Mouse (Mus musculus) kidney, embryonic 14.5 days (tissue): Measurements from ENCODE around the gene Cct7. TPM values are rescaled to one million over a fixed set of nuclear protein-coding genes. Genes with fewer than 3 reads are reported as not detected.

Source experiments
- ATAC-seq: fragments of 200-750 bp; cut with Nextera tagmentation; 2 replicates; pipeline ENCODE4 v1.8.0; 2017; ENCODE audit warnings: moderate number of reproducible peaks, mild to moderate bottlenecking, moderate TSS enrichment, moderate library complexity; ENCODE audit not compliant: low FRiP score, low TSS enrichment
- H3K27ac ChIP-seq: fragments of 300-500 bp; sonication (generic); 2 replicates; pipeline ENCODE4 v1.5.1; 2014; ENCODE audit warnings: low read depth, mild to moderate bottlenecking, low read length, moderate library complexity, mixed read lengths
- H3K27me3 ChIP-seq: fragments of 300-500 bp; sonication (generic); 2 replicates; pipeline ENCODE4 v1.6.1; 2014; ENCODE audit warnings: mild to moderate bottlenecking, low read length; ENCODE audit not compliant: control insufficient read depth, insufficient read depth
- H3K36me3 ChIP-seq: fragments of 300-500 bp; sonication (generic); 2 replicates; pipeline ENCODE4 v1.6.1; 2014; ENCODE audit warnings: low read length, mixed read lengths; ENCODE audit not compliant: control insufficient read depth, insufficient read depth
- H3K4me1 ChIP-seq: fragments of 300-500 bp; sonication (generic); 2 replicates; pipeline ENCODE4 v1.6.1; 2014; ENCODE audit warnings: low read length, mixed read lengths; ENCODE audit not compliant: control insufficient read depth, insufficient read depth
- H3K4me2 ChIP-seq: fragments of 300-500 bp; sonication (generic); replicated peaks from 2 replicates; pipeline ENCODE4 v1.6.1; 2014; ENCODE audit warnings: low read depth, mild to moderate bottlenecking, low read length
- H3K4me3 ChIP-seq: fragments of 300-500 bp; sonication (generic); 2 replicates; pipeline ENCODE4 v1.5.1; 2014; ENCODE audit warnings: mild to moderate bottlenecking, low read length
- H3K9ac ChIP-seq: fragments of 300-500 bp; sonication (generic); 2 replicates; pipeline ENCODE4 v1.6.1; 2014; ENCODE audit warnings: low read depth, mild to moderate bottlenecking, low read length, moderate library complexity
- H3K9me3 ChIP-seq: fragments of 300-500 bp; sonication (generic); 2 replicates; pipeline ENCODE4 v1.6.1; 2016; ENCODE audit warnings: low read length; ENCODE audit not compliant: control insufficient read depth
- WGBS: fragments of 180-500 bp; shearing (Covaris S2); extraction: QIAGEN DNeasy Blood & Tissue Kit; methylation state at CpG from one replicate; pipeline ENCODE4 v1.1.7; 2014; 5-methylcytosine and 5-hydroxymethylcytosine counted together
- polyA plus RNA-seq: library from polyadenylated mRNA; unstranded; fragments of >200 nt; fragmentation: Nextera tagmentation; extraction: Ambion mirVana; gene quantifications from 2 replicates; pipeline ENCODE4 v1.2.1, GENCODE M21; 2014

Cct7 gene
- polyA plus RNA-seq, 1 experiment from 2014 or later, result 576 TPM

- H3K36me3 ChIP-seq, result peaks cover 31% of the 10 kb centered on the region
- no peaks in the 10 kb centered on the region for H3K9me3 ChIP-seq
- H3K4me3 ChIP-seq, result no peak overlapping the region
- ATAC-seq, result no peak
- H3K27me3 ChIP-seq, result no peaks in the 10 kb centered on the region
- no peaks in the 10 kb centered on the region for H3K4me1 ChIP-seq
- no peak overlapping the region for H3K27ac ChIP-seq
- WGBS, result 61% methylated on average over 8 of the region's 8 CpGs
- H3K9ac ChIP-seq, result no peak overlapping the region
- no peak overlapping the region for H3K4me2 ChIP-seq
These were observed 20.6 kb downstream of the Cct7 start for GRCm38 (mm10) chr6:85471962-85472361.

DNA sequence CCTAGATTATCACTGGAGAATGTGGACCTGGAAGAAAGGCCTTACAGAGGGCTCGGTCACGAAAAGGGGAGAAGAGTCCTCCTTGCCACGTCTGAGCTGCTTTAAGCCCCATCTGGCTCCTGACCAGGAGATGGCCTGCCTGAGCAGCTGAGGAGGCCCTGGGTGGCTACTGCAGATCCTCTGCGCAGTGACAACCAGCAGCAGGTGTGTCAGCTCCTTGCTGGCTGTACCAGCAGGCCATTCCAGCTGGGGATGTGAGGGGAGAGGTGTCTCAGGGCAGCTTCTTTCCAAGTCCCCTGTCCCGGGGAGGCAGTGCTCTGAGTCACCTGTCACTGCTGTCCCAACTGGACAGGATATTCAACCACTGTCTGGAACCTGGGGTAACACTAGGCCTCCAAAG, 21.2 kb downstream of the Cct7 start:
- no peak for ATAC-seq
- peaks cover 25% of the 10 kb centered on the region for H3K36me3 ChIP-seq
- H3K9me3 ChIP-seq, result no peaks in the 10 kb centered on the region
- WGBS, result 60% methylated on average over 5 of the region's 5 CpGs
- H3K27ac ChIP-seq, result no peak overlapping the region
- H3K27me3 ChIP-seq, result peaks cover under 1% of the 10 kb centered on the region; the same call in 1 of the 2 replicates
- H3K4me2 ChIP-seq, result no peak overlapping the region
- H3K4me1 ChIP-seq, result no peaks in the 10 kb centered on the region
- H3K9ac ChIP-seq, result no peak overlapping the region
- H3K4me3 ChIP-seq, result no peak overlapping the region

GRCm38 (mm10) chr6:85475581-85475980, 24.3 kb downstream of the Cct7 start:
- Histone ChIP-seq H3K4me2 (no peak overlapping the region), H3K4me1 (no peaks in the 10 kb centered on the region), H3K27me3 (peaks cover 8% of the 10 kb centered on the region; the same call in 1 of the 2 replicates), H3K9me3 (no peaks in the 10 kb centered on the region), H3K4me3 (no peak overlapping the region), H3K9ac (no peak overlapping the region), H3K27ac (no peak overlapping the region), H3K36me3 (no peaks in the 10 kb centered on the region)
- 82% methylated on average over 3 of the region's 3 CpGs for WGBS
- no peak for ATAC-seq

GRCm38 (mm10) chr6:85477366-85477917, 26.1 kb downstream of the Cct7 start:
- no peak overlapping the region for H3K27ac ChIP-seq
- no peaks in the 10 kb centered on the region for H3K9me3 ChIP-seq
- WGBS, result 33% methylated on average over 10 of the region's 10 CpGs
- H3K36me3 ChIP-seq, result no peaks in the 10 kb centered on the region
- no peak for ATAC-seq
- peaks cover 10% of the 10 kb centered on the region; the same call in 1 of the 2 replicates for H3K27me3 ChIP-seq
- no peaks in the 10 kb centered on the region for H3K4me1 ChIP-seq
- H3K4me3 ChIP-seq, result no peak overlapping the region
- H3K4me2 ChIP-seq, result no peak overlapping the region
- H3K9ac ChIP-seq, result no peak overlapping the region

GRCm38 (mm10) chr6:85478416-85478815, 27.1 kb downstream of the Cct7 start:
- Histone ChIP-seq H3K9ac (no peak overlapping the region), H3K4me2 (no peak overlapping the region), H3K4me3 (no peak overlapping the region), H3K27me3 (peaks cover 19% of the 10 kb centered on the region), H3K36me3 (no peaks in the 10 kb centered on the region), H3K27ac (no peak overlapping the region), H3K4me1 (no peaks in the 10 kb centered on the region), H3K9me3 (no peaks in the 10 kb centered on the region)
- no peak for ATAC-seq
- 37% methylated on average over 14 of the region's 14 CpGs for WGBS

DNA sequence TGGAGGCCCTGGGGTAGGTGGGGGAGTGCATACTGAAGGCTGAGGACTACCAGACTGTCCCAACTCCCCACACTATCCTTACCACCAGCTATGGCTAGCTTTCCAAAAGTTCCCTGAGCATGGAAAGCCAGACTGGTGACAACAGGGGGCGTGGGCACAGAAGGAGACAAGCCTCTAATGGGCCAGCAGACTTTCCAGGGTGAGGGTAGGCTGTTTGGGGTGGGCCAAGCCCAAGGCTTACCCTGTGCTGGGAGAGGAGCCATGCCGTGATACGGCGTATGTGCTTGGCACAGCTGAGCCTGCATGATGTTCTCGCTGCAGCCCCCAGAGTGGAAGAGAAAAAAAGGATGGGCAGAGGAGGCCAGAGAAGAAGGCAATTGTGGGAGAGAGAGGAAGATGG, 28.7 kb downstream of the Cct7 start:
- H3K36me3 ChIP-seq, result no peaks in the 10 kb centered on the region
- no peaks in the 10 kb centered on the region for H3K4me1 ChIP-seq
- H3K9ac ChIP-seq, result no peak overlapping the region
- no peak overlapping the region for H3K4me3 ChIP-seq
- H3K27ac ChIP-seq, result no peak overlapping the region
- no peaks in the 10 kb centered on the region for H3K9me3 ChIP-seq
- no peak overlapping the region for H3K4me2 ChIP-seq
- no peak for ATAC-seq
- 88% methylated on average over 5 of the region's 5 CpGs for WGBS
- peaks cover 34% of the 10 kb centered on the region for H3K27me3 ChIP-seq

DNA sequence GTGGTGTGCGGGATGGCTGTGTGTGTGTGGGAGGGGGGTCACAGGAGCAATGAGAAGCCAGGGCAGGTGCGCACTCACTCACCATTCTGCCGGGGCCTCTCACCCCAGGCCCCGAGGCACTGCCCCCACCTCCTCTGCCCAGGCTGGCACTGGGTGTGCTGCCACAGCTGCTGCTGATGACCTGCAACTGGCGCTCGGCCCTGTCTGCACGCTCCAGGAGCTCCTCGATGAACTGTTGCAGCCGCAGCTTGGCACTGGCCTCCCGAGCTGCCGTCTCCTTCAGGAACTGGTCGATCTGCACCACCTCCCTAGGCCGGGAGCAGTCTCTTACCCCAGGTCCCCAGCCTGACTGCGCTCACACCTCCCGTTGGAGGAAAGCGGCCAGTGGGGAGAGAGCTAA, 29.4 kb downstream of the Cct7 start:
- Histone ChIP-seq H3K4me2 (no peak overlapping the region), H3K27ac (no peak overlapping the region), H3K4me3 (no peak overlapping the region), H3K27me3 (peaks cover 41% of the 10 kb centered on the region), H3K4me1 (no peaks in the 10 kb centered on the region), H3K36me3 (no peaks in the 10 kb centered on the region), H3K9ac (no peak overlapping the region), H3K9me3 (no peaks in the 10 kb centered on the region)
- ATAC-seq, result peak; percentile 9; the same call in 1 of the 2 replicates
- 40% methylated on average over 16 of the region's 16 CpGs for WGBS

GRCm38 (mm10) chr6:85483843-85484721, 32.8 kb downstream of the Cct7 start:
- 2% methylated on average over 91 of the region's 92 CpGs for WGBS
- peak overlapping the region; percentile 31; the same call in 1 of the 2 replicates for H3K9ac ChIP-seq
- H3K27ac ChIP-seq, result no peak overlapping the region
- no peaks in the 10 kb centered on the region for H3K36me3 ChIP-seq
- peak overlapping the region; percentile 42 for H3K4me2 ChIP-seq
- H3K27me3 ChIP-seq, result peaks cover 38% of the 10 kb centered on the region
- H3K4me3 ChIP-seq, result peak overlapping the region; percentile 32
- ATAC-seq, result no peak
- no peaks in the 10 kb centered on the region; the same call in 1 of the 2 replicates for H3K4me1 ChIP-seq
- H3K9me3 ChIP-seq, result no peaks in the 10 kb centered on the region

DNA sequence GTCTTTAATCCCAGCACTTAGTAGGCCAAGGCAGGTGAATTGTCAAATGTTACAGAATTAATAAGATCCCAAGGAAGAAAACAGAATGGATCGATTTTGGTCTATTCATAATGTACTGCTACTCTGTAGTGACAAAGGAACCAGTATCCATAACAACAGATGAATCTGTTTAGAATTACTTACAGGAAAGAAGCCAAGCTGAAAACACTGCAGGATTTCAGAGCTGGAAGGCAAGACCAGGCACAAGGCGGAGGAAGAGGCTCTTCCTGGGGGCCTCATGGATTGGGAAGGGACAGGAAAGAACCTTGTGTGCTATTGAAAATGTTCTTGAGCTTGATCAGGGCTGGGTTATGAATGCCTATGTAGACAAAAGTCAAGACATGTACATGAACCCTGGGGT, 34.4 kb downstream of the Cct7 start:
- Histone ChIP-seq H3K36me3 (no peaks in the 10 kb centered on the region), H3K9ac (no peak overlapping the region), H3K27me3 (peaks cover 36% of the 10 kb centered on the region), H3K4me2 (no peak overlapping the region), H3K27ac (no peak overlapping the region), H3K9me3 (no peaks in the 10 kb centered on the region), H3K4me3 (no peak overlapping the region), H3K4me1 (no peaks in the 10 kb centered on the region; the same call in 1 of the 2 replicates)
- WGBS, result 86% methylated on average over 2 of the region's 2 CpGs
- no peak for ATAC-seq
